Mouse (Mus musculus) testis, adult 2 months (tissue): ENCODE measurements around the gene Gm20441.

ENCODE experiments used
- CTCF ChIP-seq: fragments of 200-500 bp; IDR thresholded peaks from 2 replicates; pipeline ENCODE4 v1.5.1; 2012; ENCODE audit warnings: low read depth, mild to moderate bottlenecking, inconsistent platforms, low read length, moderate library complexity; ENCODE audit not compliant: control insufficient read depth, insufficient read depth, insufficient replicate concordance
- POLR2A ChIP-seq: fragments of 200-500 bp; IDR thresholded peaks from 2 replicates; pipeline ENCODE4 v1.6.1; 2012; ENCODE audit warnings: low read depth, mild to moderate bottlenecking, inconsistent platforms, low read length, moderate library complexity; ENCODE audit not compliant: control insufficient read depth

DNA sequence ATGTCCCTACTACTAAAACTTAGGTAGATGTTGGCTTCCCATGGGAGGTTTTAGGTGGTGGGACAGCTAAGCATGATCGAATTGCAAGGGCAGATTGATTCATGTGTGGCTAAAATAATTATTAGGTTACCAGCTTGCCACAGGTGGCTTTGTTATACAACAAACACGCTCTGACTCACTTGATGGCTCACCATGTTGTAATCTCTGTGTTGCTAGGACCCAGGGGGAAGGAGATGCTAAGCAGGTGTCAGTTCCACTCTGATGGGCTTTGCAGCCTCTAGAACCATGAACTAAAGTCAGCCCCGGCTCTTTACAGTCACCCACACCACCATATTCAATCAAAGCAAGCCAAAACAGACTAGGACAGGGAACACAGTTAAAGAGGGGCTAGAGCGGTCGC is 39.1 kb upstream of the Gm20441 start:
- TF ChIP-seq POLR2A (no peak), CTCF (no peak)
